Mouse (Mus musculus): ENCODE data around the gene Necap1. TPM values are rescaled to one million over a fixed set of nuclear protein-coding genes. Genes with fewer than 3 reads are reported as not detected.

Gene Necap1
- polyA plus RNA-seq (2012; ENCODE audit: low replicate concordance): 11.0 and 14.8 TPM in 2 replicates

DNA sequence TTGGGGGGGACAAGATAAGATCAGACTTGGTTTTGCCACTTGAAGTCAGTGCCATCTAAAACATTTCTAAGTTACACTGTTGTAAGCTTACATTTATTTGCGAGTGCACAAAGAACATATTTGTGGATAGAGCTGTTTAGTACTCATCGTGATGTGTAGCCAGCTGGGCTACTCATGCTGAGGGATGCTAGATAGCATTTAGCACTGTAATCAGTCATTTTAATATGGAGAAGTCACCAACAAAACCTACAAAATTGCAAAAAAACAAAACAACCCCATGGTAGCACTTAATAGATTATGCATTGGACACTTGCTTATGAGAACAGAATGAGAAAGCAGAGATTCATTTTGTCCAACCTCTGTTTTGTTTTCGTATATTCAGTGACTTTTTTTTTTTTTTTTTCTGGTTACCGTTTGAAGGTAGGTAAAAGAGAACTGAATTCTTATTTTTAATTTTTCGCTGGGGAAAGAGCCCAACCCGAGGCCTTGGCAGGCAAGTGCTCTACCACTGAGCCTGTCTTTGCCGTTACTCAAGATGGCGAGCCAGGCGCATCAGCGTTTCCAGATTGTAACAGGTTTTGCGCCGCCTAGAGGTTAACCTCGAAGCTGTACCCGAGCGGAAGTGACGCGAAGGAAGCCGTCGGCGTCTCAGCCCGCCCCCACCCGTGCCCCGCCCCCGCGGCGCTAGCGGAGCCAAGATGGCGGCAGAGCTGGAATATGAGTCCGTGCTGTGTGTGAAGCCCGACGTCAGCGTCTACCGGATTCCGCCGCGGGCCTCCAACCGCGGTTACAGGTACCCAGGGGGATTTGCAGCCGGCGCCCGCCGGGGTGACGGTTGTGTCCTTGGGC lies at the start of gene Necap1:
Gene Necap1 (plus strand): TSS at position 604 of the 849 bp plus-strand sequence.

DNA sequence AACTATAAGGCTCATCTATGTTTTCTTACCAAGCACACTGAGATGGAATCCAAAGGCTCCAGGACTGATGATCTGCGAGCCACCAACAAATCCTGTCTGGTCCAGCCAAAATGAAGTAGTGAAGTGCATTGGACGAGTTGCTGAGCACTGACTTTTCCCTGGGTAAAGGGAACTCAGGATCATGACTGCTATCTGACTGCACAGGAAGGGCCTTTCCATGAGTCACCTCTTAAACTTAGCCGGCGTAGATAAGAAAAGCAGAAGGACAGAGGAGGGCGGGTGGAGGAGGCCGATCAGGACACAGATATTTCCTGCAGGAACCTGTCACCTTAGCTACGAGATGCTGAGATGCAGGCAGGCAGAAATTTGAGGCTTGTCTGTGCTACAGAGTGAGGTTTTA lies 18.3 kb upstream of the Necap1 start, which contains the start of gene C3ar1:
Gene C3ar1 (minus strand): TSS at position 207 of the 400 bp plus-strand sequence.

DNA sequence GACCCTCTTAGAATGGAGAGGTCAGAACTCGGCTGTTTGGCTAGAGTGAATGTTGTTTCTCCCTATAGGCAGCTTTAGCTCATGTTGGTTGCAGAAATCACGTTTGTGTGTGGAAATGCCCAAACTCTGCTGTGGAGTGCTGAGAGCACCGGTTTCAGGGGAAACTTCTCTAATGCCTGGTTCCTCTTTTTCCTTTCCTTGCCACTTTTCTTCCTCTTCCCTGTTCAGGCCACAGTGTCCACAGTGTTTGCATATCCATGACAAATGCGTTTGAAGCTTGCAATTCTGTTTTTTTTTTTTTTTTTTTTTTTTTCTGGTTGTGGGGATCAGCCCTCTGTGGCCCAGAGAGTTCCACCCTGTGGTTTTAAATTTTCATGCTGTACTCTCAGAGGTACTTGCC lies 47.2 kb downstream of the Necap1 start, which contains the start of gene Clec4a1:
Gene Clec4a1 (plus strand): TSS at position 398 of the 400 bp plus-strand sequence.

Other genes starting within 250 kb of the Necap1 start
- not detected in 2 replicates for gene Dppa3, start 248.1 kb upstream of the Necap1 start, polyA plus RNA-seq (2012; ENCODE audit: low replicate concordance)
- 0.12 TPM in 1 of 2 replicates, not detected in the other for gene Nanog, start 167.0 kb upstream of the Necap1 start, polyA plus RNA-seq (2012; ENCODE audit: low replicate concordance)
- 9.0 and 24.9 TPM in 2 replicates for gene Slc2a3, start 72.8 kb upstream of the Necap1 start, polyA plus RNA-seq (2012; ENCODE audit: low replicate concordance)
- gene Foxj2, start 54.6 kb upstream of the Necap1 start, polyA plus RNA-seq (2012; ENCODE audit: low replicate concordance): 44.4 and 63.1 TPM in 2 replicates
- gene C3ar1, start 18.3 kb upstream of the Necap1 start, polyA plus RNA-seq (2012; ENCODE audit: low replicate concordance): 0.03 TPM in 1 of 2 replicates, not detected in the other
- 0.78 and 1.4 TPM in 2 replicates for gene Clec4a1, start 47.4 kb downstream of the Necap1 start, polyA plus RNA-seq (2012; ENCODE audit: low replicate concordance)
- 1.7 TPM in 1 of 2 replicates, not detected in the other for gene Clec4a3, start 78.0 kb downstream of the Necap1 start, polyA plus RNA-seq (2012; ENCODE audit: low replicate concordance)
- gene Clec4a4, start 115.9 kb downstream of the Necap1 start, polyA plus RNA-seq (2012; ENCODE audit: low replicate concordance): not detected in 2 replicates
- not detected in 2 replicates for gene Clec4b1, start 175.5 kb downstream of the Necap1 start, polyA plus RNA-seq (2012; ENCODE audit: low replicate concordance)
- 2.3 and 3.5 TPM in 2 replicates for gene Clec4a2, start 232.0 kb downstream of the Necap1 start, polyA plus RNA-seq (2012; ENCODE audit: low replicate concordance)

Measured in leukemia stem cell, adult 10-12 weeks (primary cell).